Mouse (Mus musculus): ENCODE data around the gene Cacnb4. TPM values are rescaled to one million over a fixed set of nuclear protein-coding genes. Genes with fewer than 3 reads are reported as not detected.

Gene Cacnb4
- total RNA-seq, 2 experiments from 2014 or later: 1.2 to 1.5 TPM

- DNase-seq: peak; percentile 59 to 76
- intact Hi-C loops (cut with DNase I): no loop called here
Observed at GRCm38 (mm10) chr2:52438013-52438412, 238.6 kb downstream of the Cacnb4 start.

GRCm38 (mm10) chr2:52435919-52436632 is 240.6 kb downstream of the Cacnb4 start:
- DNase-seq: no peak
- intact Hi-C loops (cut with DNase I): no loop called here

GRCm38 (mm10) chr2:52433365-52433764 is 243.3 kb downstream of the Cacnb4 start:
- intact Hi-C loops (cut with DNase I): no loop called here
- DNase-seq: peak; percentile 34 to 36

DNA sequence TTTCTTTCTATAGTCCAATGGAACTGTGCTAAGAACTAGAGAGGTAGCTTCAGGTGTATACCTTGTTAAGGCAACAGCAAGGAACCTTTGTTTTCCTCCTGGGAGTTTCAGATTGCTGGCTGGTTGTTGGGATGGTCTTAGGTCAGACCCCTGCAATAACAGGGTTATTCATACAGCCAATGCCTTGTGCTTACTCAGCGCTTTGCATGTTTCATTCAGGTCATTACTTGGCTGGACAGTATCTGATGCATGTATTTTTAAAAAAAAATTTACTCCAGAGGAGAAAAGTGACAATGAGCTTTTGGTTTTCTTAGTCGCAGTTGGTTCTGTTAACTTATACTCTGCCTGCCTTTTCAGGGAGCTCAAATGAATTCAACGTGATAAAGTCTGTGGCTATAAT is 249.2 kb downstream of the Cacnb4 start:
- intact Hi-C loops (cut with DNase I): loop anchor here (5.0 kb wide), 1 partner anchor 150 kb away; no protein-coding TSS in a partner anchor
- DNase-seq: no peak

- DNase-seq: no peak
- intact Hi-C loops (cut with DNase I): loop anchor here (5.0 kb wide), 1 partner anchor 151 kb away; no protein-coding TSS in a partner anchor
Observed at GRCm38 (mm10) chr2:52426041-52426440, 250.6 kb downstream of the Cacnb4 start.

DNA sequence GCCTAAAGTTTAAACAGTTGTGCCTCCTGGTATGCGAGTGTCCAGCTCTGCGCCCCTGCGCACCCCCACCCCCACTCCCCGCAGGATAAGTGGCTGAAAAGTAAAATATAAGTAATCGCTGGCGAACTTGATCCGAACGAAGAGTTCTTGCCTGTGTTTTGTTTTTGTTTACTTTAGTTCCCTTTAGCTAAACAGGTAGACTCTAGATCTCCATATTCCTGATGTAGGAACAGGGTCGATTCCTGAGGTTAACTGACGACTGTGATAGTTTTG is 251.2 kb downstream of the Cacnb4 start:
- no peak for DNase-seq

GRCm38 (mm10) chr2:52424747-52425522 is 251.7 kb downstream of the Cacnb4 start, which contains the start of gene Arl5a:
Gene Arl5a, minus strand, starts transcription at chr2:52424901.
- peak; percentile 99 for DNase-seq
- intact Hi-C loops (cut with DNase I): loop anchor here (2.0 to 5.0 kb wide), 2 partner anchors 152 to 166 kb away; no protein-coding TSS in a partner anchor

More for the DNA sequence above, 251.2 kb downstream of the Cacnb4 start:
- intact Hi-C loops (cut with DNase I): loop anchor here (2.0 to 5.0 kb wide), 2 partner anchors 152 to 165 kb away; no protein-coding TSS in a partner anchor

DNA sequence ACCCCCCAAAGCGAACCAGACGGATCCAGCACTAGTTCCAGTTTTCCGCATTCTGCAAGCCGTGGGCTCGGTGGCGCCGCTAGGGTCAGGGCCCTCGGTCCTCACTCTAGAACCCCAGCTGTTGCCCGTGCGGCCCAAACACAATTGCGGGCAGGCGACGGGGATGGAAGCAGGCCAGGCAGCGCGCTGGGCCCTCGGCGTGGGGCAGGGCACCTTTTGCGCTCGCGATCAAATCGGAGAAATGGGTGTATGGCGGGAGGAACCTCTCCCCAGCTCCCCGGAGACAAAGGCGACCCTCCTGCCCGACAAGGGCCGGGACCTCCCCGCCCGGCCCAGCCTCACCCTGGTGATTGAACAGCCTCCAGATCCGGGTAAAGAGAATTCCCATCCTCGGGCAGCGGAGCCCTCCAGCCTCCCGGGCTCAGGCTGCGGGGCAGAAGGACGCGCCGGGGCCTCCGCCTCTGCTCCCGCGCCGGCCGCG is 252.3 kb downstream of the Cacnb4 start:
- intact Hi-C loops (cut with DNase I): loop anchor here (2.0 kb wide), 1 partner anchor 167 kb away; no protein-coding TSS in a partner anchor
- peak; percentile 61 to 67 for DNase-seq

DNA sequence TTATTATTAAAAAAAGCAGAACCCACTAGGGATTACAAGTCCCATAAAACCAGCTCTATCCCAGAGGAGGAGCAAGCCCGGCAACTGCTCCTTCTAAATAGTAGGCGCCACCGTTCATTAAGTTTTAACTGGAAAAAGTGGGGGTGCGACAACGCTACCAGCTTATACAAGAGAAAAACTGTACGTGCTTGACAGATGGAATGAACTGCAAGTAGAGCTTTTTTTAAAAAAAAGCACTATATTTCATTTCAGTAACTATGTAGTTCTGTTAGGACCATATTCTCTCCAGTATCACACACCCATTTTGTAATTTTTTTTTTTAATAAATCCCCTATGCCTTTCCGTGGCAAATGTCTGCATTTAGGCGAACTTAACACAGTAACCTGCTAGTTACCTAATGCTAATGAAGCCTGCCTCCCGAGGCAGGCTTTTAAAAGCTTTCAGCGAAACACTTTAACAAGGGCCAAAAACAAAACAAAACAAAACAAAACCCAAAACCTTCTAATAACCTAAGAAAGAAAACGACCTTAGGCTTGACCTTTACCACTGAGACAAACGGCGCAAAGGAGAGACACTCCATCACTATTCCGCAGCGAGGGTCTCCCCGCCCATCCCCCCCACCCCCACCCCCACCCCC is 252.9 kb downstream of the Cacnb4 start:
- intact Hi-C loops (cut with DNase I): loop anchor here (2.0 kb wide), 1 partner anchor 167 kb away; no protein-coding TSS in a partner anchor
- DNase-seq: no peak

DNA sequence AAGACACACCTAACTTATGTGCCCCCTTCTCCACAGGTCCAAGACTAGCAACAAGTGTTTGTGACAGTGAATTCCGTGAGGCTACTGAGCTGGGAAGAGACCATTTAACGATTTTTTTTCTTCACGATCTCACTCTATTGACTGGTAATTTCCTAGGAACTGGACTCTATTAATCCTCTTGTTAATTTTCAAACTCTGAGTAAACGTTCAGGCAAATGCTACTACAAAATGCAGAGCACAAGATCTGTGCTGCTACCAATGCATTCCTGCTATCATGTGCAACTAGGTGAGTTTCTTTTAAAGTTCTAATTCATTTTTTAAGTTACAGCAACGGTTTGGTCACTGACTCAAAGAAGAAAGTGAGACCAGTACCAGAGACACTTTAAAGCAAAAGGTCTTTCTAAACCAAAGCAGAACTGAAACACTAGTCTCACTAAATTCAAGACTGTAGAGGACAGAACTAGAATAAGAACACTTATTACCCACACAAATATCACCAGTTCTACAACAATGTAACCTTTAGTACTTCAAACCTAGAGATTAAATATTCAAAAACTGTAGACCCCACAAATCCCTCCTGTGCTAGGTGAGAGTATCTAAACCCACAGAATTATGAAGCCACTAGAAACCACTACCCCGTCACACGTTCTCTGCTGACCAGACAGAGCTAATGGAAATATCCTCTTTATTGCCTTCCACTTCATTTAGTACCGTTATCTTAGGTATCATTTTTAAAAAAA is 253.6 kb downstream of the Cacnb4 start:
- no peak for DNase-seq
- intact Hi-C loops (cut with DNase I): no loop called here

DNA sequence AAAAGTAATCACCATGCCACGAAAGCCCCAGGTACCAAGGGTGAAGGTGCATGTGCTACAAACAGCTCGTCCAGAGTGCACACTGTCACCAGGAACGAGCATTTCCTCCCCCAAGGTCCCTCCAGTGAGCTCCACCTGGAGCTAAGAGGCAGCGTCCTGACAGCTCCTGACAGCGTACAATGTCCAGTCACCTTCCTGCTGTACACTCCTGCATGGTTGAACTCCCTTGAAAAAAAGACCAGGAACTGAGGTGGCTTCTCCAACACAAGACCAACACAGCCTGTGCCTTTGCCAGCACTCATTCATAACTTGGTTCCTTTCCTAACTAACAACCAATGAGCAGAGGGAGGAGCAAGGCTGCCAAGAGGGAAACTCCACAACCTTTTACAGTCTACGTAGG is 255.4 kb downstream of the Cacnb4 start:
- no peak for DNase-seq
- intact Hi-C loops (cut with DNase I): no loop called here

DNA sequence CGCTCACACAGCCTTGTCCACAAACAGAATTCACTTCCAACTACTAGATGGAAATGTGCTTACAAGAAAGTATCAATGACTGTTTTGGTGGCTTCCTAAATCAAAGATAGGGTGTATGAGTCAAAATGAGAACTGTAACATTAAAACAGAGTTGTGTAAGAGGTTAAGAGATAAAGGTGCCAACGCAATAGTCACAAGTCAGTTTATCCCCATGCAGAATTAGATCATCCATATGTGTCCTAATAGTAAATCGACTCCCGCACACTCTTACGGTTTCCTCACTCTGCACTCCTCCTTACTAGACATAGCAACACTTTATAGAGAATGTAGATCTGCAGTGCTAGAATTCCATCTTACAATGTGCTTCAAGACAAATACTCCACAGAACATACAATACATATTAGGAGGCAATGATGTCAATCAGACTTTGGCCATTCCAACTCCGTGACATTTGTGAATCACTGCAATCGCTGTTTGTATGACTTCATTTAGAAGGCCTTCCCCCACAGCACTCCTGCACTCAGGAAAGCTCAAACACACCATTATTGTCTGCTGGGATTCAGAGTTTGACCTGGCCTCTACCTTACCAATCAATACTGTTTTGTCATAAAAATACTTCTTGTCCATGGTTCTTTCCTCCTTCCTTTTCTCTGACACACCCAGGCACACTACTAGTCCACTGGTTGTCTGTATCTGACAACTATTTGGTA is 256.5 kb downstream of the Cacnb4 start:
- no peak for DNase-seq
- intact Hi-C loops (cut with DNase I): no loop called here

DNA sequence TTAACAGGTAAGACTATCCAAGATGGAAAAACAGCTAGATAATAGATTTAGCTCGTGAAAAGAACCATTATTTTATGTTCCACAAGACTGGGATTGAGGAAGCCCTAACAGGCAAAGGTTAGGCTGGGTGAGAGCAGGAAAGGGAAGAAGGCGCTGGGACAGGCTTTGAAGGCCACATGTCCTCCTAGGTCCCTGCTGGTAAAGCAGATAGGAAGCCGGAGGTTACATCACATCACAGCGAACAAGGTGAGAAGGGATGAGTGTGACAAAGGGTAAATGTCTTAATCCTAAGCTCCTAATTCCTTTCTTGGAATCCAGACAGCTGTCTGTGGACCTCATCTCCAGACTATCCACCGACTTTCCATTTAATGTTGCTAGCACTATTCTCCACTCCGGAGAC is 257.3 kb downstream of the Cacnb4 start:
- DNase-seq: no peak
- intact Hi-C loops (cut with DNase I): no loop called here

GRCm38 (mm10) chr2:52412524-52413037 is 264.1 kb downstream of the Cacnb4 start:
- DNase-seq: no peak
- intact Hi-C loops (cut with DNase I): no loop called here

DNA sequence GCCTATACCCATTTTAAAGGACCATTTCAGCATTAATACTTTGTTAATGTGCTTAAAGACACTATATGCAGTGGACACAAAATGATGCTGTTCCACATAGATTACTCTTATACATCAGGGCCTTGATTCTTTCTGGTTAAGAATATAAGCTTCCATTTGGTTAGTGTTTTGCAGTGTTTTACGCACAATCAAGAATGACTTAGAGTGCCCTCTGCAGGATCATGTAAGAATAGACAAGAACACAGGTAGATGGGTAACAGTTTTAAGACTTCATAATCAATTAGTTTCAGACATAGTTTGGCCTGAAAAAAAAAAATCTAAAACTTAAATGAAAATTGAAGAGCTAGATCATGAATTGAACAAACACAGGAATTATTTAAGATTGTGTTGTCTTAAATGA is 270.2 kb downstream of the Cacnb4 start:
- intact Hi-C loops (cut with DNase I): loop anchor here (5.0 kb wide), 2 partner anchors 104 to 186 kb away; no protein-coding TSS in a partner anchor
- DNase-seq: no peak

- DNase-seq: no peak
- intact Hi-C loops (cut with DNase I): loop anchor here (5.0 kb wide), 2 partner anchors 103 to 187 kb away; no protein-coding TSS in a partner anchor
Observed at GRCm38 (mm10) chr2:52405238-52405637, 271.4 kb downstream of the Cacnb4 start.

DNA sequence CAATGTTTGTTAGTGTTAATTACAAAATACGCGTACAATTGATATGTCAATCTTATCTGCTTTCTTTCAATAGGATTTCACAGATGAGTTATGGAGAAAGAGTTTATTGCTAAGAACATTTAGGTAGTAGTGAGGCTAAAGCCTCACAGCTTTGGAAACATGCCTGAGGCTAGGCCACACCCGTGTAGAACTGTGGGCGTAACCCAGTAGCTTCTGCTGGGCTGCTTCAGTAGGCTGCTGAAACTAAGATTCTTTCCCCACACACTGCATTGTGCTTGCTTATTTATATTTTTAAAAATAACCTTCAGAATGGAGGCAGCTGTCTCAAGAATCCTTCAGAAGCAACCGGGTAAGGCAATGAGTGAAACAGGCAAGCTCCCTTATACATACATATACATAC is 282.1 kb downstream of the Cacnb4 start:
- intact Hi-C loops (cut with DNase I): no loop called here
- no peak for DNase-seq

- DNase-seq: no peak
- intact Hi-C loops (cut with DNase I): no loop called here
Observed at GRCm38 (mm10) chr2:52390415-52390975, 286.1 kb downstream of the Cacnb4 start.

GRCm38 (mm10) chr2:52389975-52390374 is 286.7 kb downstream of the Cacnb4 start:
- intact Hi-C loops (cut with DNase I): no loop called here
- DNase-seq: no peak
